Mouse (Mus musculus) forebrain, embryonic 11.5 days (tissue): ENCODE results near the gene Trim25. TPM values are rescaled to one million over a fixed set of nuclear protein-coding genes. Genes with fewer than 3 reads are reported as not detected.
A peak's percentile ranks its signal among the peaks of the same experiment; 100 is the strongest.

Experiments used
- ATAC-seq: fragments of 200-750 bp; cut with Nextera tagmentation; replicated peaks from 2 replicates; pipeline ENCODE4 v1.8.0; 2017; ENCODE audit warnings: moderate TSS enrichment; ENCODE audit not compliant: low FRiP score
- DNase-seq: peaks from one replicate; pipeline ENCODE4 v3.0.0-alpha.2; 2017; ENCODE audit warnings: low spot score
- H3K27ac ChIP-seq: fragments of 300-500 bp; sonication (generic); 2 replicates; pipeline ENCODE4 v1.5.1; 2014; ENCODE audit warnings: low read depth, low read length
- H3K27me3 ChIP-seq: fragments of 300-500 bp; sonication (generic); 2 replicates; pipeline ENCODE4 v1.6.1; 2014; ENCODE audit warnings: mild to moderate bottlenecking, low read length, mixed read lengths; ENCODE audit not compliant: control insufficient read depth, insufficient read depth
- H3K36me3 ChIP-seq: fragments of 300-500 bp; sonication (generic); 2 replicates; pipeline ENCODE4 v1.6.1; 2014; ENCODE audit warnings: mild to moderate bottlenecking, low read length, moderate library complexity, mixed read lengths; ENCODE audit not compliant: control insufficient read depth, insufficient read depth
- H3K4me1 ChIP-seq: fragments of 300-500 bp; sonication (generic); replicated peaks from 2 replicates; pipeline ENCODE4 v1.6.1; 2014; ENCODE audit warnings: low read length, mixed read lengths; ENCODE audit not compliant: control insufficient read depth, insufficient read depth
- H3K4me2 ChIP-seq: fragments of 300-500 bp; sonication (generic); 2 replicates; pipeline ENCODE4 v1.6.1; 2014; ENCODE audit warnings: low read depth, mild to moderate bottlenecking, low read length, moderate library complexity, mixed read lengths; ENCODE audit not compliant: severe bottlenecking
- H3K4me3 ChIP-seq: fragments of 300-500 bp; sonication (generic); 2 replicates; pipeline ENCODE4 v1.5.1; 2014; ENCODE audit warnings: low read depth, low read length
- H3K9ac ChIP-seq: fragments of 300-500 bp; sonication (generic); 2 replicates; pipeline ENCODE4 v1.6.1; 2014; ENCODE audit warnings: low read length
- H3K9me3 ChIP-seq: fragments of 300-500 bp; sonication (generic); 2 replicates; pipeline ENCODE4 v1.6.1; 2016; ENCODE audit warnings: low read length, mixed read lengths; ENCODE audit not compliant: control insufficient read depth
- WGBS: fragments of 180-500 bp; shearing (Covaris S2); extraction: QIAGEN DNeasy Blood & Tissue Kit; methylation state at CpG from one replicate; pipeline ENCODE4 v1.1.7; 2014; 5-methylcytosine and 5-hydroxymethylcytosine counted together
- polyA plus RNA-seq: library from polyadenylated mRNA; unstranded; fragments of >200 nt; fragmentation: Nextera tagmentation; extraction: Ambion mirVana; gene quantifications from 2 replicates; pipeline ENCODE4 v1.2.1, GENCODE M21; 2014

Gene Trim25
- 2.1 and 2.6 TPM in 2 replicates for polyA plus RNA-seq

DNA sequence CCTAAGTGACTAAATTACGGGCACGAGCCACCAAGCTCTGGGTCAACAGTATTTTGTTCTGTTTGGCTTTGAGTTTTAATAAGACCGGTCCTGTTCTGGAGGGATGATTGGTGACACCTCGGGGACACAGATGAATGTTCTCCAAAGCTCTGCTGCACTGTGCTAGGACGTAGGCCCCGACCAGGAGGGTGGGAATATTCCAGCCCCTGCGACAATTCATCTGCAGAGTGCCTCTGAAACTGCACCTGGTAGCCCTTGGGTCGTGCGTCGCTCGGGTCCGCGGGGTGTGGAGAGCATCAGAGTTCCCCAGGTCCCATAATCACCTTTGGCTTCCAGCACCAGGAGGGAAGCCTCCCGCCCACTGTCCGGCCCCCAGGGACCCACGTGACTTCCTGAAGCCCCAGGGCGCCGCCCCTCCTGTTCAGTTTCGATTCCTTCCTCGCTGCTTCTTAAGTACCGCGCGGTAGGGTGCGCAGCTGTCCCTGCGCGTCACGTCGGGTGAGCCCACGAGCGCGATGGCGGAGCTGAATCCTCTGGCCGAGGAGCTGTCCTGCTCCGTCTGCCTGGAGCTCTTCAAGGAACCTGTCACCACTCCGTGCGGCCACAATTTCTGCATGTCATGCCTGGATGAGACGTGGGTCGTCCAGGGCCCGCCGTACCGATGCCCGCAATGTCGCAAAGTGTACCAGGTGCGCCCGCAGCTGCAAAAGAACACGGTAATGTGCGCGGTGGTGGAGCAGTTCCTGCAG is at the start of gene Trim25:
Trim25 (plus strand) TSS at position 403 of the 749 bp plus-strand sequence.
- Histone ChIP-seq H3K36me3 (no peaks in the 10 kb centered on the region), H3K4me3 (peak within 1 kb of the TSS; percentile 37), H3K9ac (peak within 1 kb of the TSS; percentile 45), H3K4me1 (no peaks in the 10 kb centered on the region; the same call in 1 of the 2 replicates), H3K27ac (no peak within 1 kb of the TSS), H3K27me3 (peaks cover 22% of the 10 kb centered on the region), H3K9me3 (no peaks in the 10 kb centered on the region), H3K4me2 (peak within 1 kb of the TSS; percentile 51)
- 4% methylated on average over 48 of the region's 48 CpGs for WGBS
- DNase-seq = peak; percentile 75
- ATAC-seq = peak; percentile 53

DNA sequence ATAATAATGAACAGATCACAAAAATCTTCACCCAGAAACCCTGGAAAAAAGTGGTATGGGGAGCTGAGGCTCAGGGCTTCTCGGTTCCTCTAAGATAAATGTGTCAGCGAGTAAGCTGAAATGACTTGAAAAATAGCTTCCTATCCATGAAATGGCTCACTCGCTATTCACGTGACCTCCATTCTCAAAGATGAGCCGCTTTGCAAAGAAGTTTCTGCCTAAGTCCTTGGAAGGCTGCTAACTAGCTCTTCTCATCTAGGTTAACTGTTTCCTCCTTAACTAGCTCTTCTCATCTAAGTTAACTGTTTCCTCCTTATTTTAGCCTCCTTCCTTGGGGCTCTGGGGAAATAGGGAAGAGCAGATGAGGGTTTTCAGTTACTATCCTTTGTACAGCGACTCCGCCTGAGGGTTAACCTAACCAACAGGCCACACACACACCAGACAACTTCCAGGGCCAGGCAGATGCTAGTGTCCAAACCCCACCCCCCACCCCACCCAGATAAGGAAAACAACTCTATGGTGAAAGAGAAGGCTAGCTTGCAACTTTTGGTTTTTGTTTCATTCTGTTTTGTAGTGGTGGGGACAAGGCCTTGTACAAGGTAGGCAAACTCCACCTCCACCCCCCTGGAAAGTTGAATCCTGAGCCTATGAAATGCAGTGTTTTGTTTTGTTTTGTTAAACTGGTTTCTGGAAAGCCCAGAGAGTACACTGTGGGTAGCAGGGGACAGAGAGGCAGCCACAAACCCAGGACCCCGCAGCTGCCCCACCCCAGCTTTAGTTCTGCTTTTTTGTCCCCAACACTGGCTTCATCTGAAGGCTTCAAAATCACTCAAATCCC is 49.2 kb upstream of the Trim25 start:
- 88% methylated on average over 8 of the region's 8 CpGs for WGBS

DNA sequence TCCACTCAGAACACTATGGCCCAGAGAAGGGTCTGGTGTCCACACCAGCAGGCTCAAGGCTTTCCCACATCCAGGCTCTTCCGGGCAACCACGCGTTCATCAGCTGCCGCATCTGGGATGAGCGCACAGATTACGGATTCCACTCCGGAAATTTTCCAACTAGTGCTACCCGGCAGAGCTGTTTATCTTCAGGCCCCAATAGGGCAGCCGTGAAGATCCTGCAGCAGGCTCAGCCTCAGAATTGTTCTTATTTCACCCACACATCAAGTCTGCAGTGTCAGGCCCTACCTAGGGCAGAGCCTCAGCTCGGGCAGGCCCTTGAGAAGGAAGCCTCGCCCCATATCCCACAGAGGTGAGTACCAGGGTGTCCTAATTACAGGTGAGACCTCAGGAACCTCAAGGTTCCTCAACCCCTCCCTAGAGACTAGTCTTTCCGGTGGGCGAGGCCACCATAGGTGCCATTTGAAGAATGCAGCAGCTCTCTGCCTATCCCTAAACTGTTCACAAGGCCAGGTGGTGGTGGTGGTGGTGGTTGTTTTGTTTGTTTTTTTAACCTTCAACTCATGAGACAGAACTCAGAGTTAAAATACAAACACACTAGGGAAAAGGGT is 48.4 kb upstream of the Trim25 start:
- 91% methylated on average over 13 of the region's 13 CpGs for WGBS
- no peak overlapping the region for H3K9ac ChIP-seq
- H3K4me2 ChIP-seq = no peak overlapping the region
- no peaks in the 10 kb centered on the region for H3K9me3 ChIP-seq
- no peaks in the 10 kb centered on the region for H3K36me3 ChIP-seq
- H3K4me1 ChIP-seq = no peaks in the 10 kb centered on the region
- H3K4me3 ChIP-seq = no peak overlapping the region
- no peak overlapping the region for H3K27ac ChIP-seq
- no peak for DNase-seq
- no peaks in the 10 kb centered on the region for H3K27me3 ChIP-seq
- ATAC-seq = no peak

More for the DNA sequence above, 49.2 kb upstream of the Trim25 start:
- no peak overlapping the region for H3K4me3 ChIP-seq
- H3K4me2 ChIP-seq = no peak overlapping the region
- ATAC-seq = no peak
- no peaks in the 10 kb centered on the region for H3K27me3 ChIP-seq
- no peak overlapping the region for H3K27ac ChIP-seq
- no peaks in the 10 kb centered on the region; the same call in 1 of the 2 replicates for H3K36me3 ChIP-seq
- no peak overlapping the region for H3K9ac ChIP-seq
- no peaks in the 10 kb centered on the region for H3K9me3 ChIP-seq
- no peak for DNase-seq
- H3K4me1 ChIP-seq = no peaks in the 10 kb centered on the region

DNA sequence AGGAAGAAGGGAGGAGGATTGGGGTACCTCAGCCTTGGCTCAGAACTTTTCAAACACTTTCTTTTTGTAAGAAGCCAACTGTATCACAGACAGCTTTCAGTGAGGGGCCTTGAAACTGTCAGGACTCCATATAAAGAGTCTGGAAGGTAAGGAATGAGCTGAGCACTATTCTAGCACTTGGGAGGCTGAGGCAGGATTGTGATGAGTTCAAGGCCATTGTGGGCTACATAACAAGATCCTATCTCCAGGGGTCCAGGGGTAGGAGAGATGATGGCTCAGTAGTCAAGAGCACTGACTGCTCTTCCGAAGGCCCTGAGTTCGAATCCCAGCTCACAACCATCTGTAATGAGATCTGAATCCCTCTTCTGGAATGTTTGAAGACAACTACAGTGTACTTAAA is 47.6 kb upstream of the Trim25 start:
- no peak for DNase-seq
- WGBS = 98% methylated on average over 2 of the region's 2 CpGs

DNA sequence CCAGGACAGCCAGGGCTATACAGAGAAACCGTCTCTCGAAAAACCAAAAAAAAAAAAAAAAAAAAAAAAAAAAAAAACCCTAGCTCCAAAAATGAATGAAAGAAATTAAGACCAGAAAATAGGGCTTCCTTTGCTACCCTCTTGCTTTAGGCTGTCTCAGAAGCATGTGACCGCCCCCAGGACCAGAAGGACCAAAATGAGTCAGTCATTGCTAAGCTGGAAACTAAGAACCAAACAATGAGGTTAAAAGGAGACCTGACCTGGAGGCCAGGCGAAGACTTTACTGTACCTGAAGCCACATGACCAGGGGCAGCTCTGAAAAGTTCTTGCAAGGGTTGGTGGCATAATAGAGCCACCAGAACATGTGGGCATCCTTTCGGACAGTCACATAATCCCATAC is 47.1 kb upstream of the Trim25 start:
- Histone ChIP-seq H3K9ac (no peak overlapping the region), H3K9me3 (no peaks in the 10 kb centered on the region), H3K4me2 (no peak overlapping the region), H3K36me3 (no peaks in the 10 kb centered on the region), H3K27me3 (no peaks in the 10 kb centered on the region), H3K27ac (no peak overlapping the region), H3K4me3 (no peak overlapping the region), H3K4me1 (no peaks in the 10 kb centered on the region)
- no peak for DNase-seq
- ATAC-seq = no peak
- WGBS = 92% methylated on average over 5 of the region's 5 CpGs

More for the DNA sequence above, 47.6 kb upstream of the Trim25 start:
- no peak overlapping the region for H3K9ac ChIP-seq
- no peaks in the 10 kb centered on the region for H3K36me3 ChIP-seq
- no peak for ATAC-seq
- no peak overlapping the region for H3K4me3 ChIP-seq
- H3K27ac ChIP-seq = no peak overlapping the region
- no peaks in the 10 kb centered on the region for H3K4me1 ChIP-seq
- H3K9me3 ChIP-seq = no peaks in the 10 kb centered on the region
- H3K27me3 ChIP-seq = no peaks in the 10 kb centered on the region
- H3K4me2 ChIP-seq = no peak overlapping the region

DNA sequence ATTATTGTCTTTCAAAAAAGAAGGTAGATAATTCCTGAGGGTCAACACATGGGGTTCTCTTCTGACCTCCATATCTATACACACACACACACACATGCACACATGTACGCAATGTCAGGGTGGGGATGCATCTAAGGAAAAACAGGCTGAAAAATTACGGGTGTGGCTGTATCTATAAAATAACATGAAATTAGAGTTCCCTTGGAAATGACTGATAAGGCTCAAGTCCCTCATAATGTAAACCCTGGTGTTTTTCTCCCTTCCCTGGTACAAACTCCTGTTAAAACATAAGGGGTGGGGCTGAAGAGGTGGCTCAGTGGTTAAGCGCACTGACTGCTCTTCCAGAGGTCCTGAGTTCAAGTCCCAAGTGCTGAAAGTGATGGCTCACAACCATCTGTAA is 45.6 kb upstream of the Trim25 start:
- 92% methylated on average over 3 of the region's 3 CpGs for whole genome bisulfite sequencing

DNA sequence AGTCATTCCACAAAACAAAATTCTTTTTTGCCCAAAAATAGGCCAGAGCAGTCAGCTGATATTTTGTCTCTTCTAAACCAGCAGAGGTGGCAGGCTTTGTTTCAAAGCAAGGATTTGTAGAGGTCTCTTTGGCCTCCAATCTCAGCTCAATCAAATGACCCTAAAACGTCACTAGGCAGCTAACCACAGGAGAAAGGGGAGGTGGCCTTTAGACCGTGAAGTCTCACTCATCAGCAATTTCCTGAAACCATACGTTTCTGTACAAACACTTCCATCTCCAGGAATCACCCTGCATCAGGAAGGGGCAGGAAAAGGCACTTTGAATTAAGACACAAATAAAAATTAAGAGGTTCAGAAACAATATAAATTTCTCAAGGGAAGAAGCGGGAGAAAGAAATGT is 44.4 kb upstream of the Trim25 start:
- no peak overlapping the region for H3K27ac ChIP-seq
- 0% methylated on average over 4 of the region's 4 CpGs for WGBS
- H3K36me3 ChIP-seq = no peaks in the 10 kb centered on the region
- peak overlapping the region; percentile 44 for H3K4me3 ChIP-seq
- peak overlapping the region; percentile 55 for H3K9ac ChIP-seq
- H3K27me3 ChIP-seq = no peaks in the 10 kb centered on the region
- H3K9me3 ChIP-seq = no peaks in the 10 kb centered on the region
- H3K4me1 ChIP-seq = no peaks in the 10 kb centered on the region
- DNase-seq (no peak), ATAC-seq (peak; percentile 60)
- peak overlapping the region; percentile 59 for H3K4me2 ChIP-seq

More for the DNA sequence above, 45.6 kb upstream of the Trim25 start:
- ATAC-seq (no peak), DNase-seq (no peak)
- H3K4me2 ChIP-seq = no peak overlapping the region
- no peaks in the 10 kb centered on the region for H3K36me3 ChIP-seq
- H3K27ac ChIP-seq = no peak overlapping the region
- no peaks in the 10 kb centered on the region for H3K9me3 ChIP-seq
- H3K4me3 ChIP-seq = no peak overlapping the region
- H3K4me1 ChIP-seq = no peaks in the 10 kb centered on the region
- no peak overlapping the region for H3K9ac ChIP-seq
- no peaks in the 10 kb centered on the region for H3K27me3 ChIP-seq

DNA sequence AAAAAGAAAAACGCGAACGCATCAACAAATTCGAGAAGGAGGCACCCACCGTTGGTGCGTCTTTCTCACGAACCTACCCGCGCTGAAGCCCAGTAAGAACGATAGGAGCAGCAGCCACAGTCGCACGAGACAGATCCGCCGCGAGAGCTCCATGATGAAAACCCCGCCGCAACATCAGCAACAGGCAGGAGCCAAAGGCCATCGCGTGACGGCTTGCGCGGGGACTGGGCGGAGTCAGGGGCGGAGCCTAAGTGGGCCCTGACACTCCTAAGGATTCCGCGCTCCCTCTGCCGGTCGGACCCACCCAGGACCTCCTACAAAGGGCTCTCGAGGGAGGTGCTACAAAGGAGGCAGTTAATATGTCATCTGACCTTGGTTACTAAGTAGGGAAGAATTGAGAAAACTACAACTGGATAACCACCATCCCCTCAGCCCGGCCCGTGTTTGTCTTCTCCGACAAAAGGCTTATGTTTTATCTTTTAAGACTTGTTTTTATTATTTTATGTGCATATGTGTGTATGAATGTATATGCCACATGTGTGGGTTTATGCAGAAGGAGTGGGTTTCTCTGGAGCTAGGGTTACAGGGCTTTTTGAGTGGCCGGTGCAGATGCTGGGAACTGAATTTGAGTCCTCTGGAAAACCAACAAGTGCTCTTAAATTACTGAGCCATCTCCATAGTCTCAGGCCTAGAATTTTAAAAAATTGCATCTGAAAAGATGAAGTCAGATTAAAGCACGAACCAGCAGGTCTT is 43.8 kb upstream of the Trim25 start, which contains the start of gene Scpep1:
Scpep1 (minus strand) TSS at position 249 of the 753 bp plus-strand sequence.
- no peaks in the 10 kb centered on the region for H3K27me3 ChIP-seq
- H3K4me3 ChIP-seq = peak within 1 kb of the TSS; percentile 44
- H3K4me1 ChIP-seq = no peaks in the 10 kb centered on the region
- peak within 1 kb of the TSS; percentile 55 for H3K9ac ChIP-seq
- 6% methylated on average over 34 of the region's 34 CpGs for WGBS
- peak within 1 kb of the TSS; percentile 59 for H3K4me2 ChIP-seq
- no peaks in the 10 kb centered on the region for H3K36me3 ChIP-seq
- no peaks in the 10 kb centered on the region for H3K9me3 ChIP-seq
- H3K27ac ChIP-seq = no peak within 1 kb of the TSS
- DNase-seq (peak; percentile 97), ATAC-seq (peak; percentile 96)
